Mouse (Mus musculus) CH12.LX (cell line): ENCODE measurements around the gene Kng2.
"Not testable (repeated sequence)": the region's sequence is repeated elsewhere in the genome, so short reads cannot be mapped to it uniquely, and the experiment has no call there.

Experiments
- MAX ChIP-seq: IDR thresholded peaks from 2 replicates; pipeline ENCODE4 v1.6.1; 2011; ENCODE audit warnings: low read length, improper control_type of control experiment
- POLR2A ChIP-seq: IDR thresholded peaks from 2 replicates; pipeline ENCODE4 v1.6.1; 2011; ENCODE audit warnings: low read depth, mild to moderate bottlenecking, improper control_type of control experiment, low read length
- POLR2AphosphoS2 ChIP-seq: IDR thresholded peaks from 2 replicates; pipeline ENCODE4 v1.6.1; 2011; ENCODE audit warnings: low read depth, low read length, improper control_type of control experiment
- SMC3 ChIP-seq: IDR thresholded peaks from 2 replicates; pipeline ENCODE4 v1.6.1; 2011; ENCODE audit warnings: low read depth, low read length, improper control_type of control experiment

- TF ChIP-seq POLR2A, MAX, POLR2AphosphoS2, SMC3: not testable (repeated sequence)
Measured at GRCm38 (mm10) chr16:23027341-23027740, 1.9 kb downstream of the Kng2 start.
